Mouse (Mus musculus): ENCODE measurements at regions not wholly inside any gene's neighbourhood (a gene's known extent, or its start where the extent isn't known, plus 50 kb on each side); places are given as distances from the start of the nearest gene placed in this dataset.

GRCm38 (mm10) chr13:57043316-57043974, 147.7 kb upstream of the Trpc7 start:
- no peak for TF ChIP-seq CTCF (IDR thresholded peaks at IDR 0.05; ENCODE audit: low read depth)
- no peak for TF ChIP-seq EP300 (IDR thresholded peaks at IDR 0.05; ENCODE audit: low read depth)
